Mouse (Mus musculus): ENCODE data around the gene Rtl8a. TPM values are rescaled to one million over a fixed set of nuclear protein-coding genes. Genes with fewer than 3 reads are reported as not detected.
"Not testable (repeated sequence)": the region's sequence is repeated elsewhere in the genome, so short reads cannot be mapped to it uniquely, and the experiment has no call there.

Gene Rtl8a
- polyA plus RNA-seq (2015; fragmentation: Nextera tagmentation; extraction: Ambion mirVana), result 4.4 and 5.7 TPM in 2 replicates

DNA sequence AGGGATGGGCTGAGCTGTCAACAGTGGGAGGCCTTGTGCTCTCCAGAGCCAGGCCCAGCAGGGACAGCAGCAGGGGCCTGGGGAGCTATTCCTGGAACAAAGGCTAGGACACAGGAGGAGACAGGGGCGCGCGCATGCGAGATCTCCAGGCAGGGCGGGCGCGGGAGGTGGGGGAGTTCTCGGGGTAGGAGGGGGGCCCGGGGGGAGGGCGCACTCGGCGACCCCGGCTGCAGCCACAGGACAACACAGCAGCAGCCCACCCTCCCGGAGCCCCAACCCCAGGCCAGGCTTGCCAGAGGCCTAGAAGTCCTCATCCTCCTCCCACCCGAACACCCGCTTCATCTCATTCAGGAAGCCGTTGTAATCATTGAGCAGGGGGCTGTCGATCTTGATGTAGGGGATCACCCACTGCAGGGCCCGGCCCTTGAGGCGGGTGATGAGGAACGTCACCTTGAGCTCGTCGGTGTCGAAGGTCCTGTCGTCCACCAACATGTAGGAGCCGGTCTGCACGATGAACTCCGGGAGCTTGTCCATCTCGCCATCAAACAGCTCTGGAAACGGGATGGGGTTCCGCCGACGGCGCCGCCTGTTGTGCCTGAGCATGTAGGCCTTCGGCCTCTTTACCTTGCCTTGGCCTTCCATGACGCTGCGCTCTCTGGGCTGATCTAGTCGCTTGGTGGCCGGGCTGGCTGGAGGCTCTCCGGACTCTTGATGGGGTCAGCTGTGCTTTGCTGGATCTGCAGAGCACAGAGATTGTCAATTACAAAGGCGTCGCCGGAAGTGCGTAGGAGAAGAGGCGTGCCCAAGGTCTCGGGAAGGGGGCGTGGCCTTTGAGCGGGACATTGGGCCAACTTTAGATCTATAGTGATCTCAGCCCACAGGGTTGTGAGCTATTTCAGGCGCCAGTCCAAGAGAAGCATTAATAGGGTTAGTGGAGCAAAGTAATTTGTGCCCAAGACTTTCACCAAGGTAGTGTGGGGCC lies at the start of gene Rtl8a:
Gene Rtl8a (minus strand): TSS at position 703 of the 982 bp plus-strand sequence.
- not testable (repeated sequence) for H3K4me1 ChIP-seq (ENCODE audit: control insufficient read depth, low read depth, low read length); H3K36me3 ChIP-seq (ENCODE audit: control insufficient read depth, insufficient read depth); H3K27ac ChIP-seq (ENCODE audit: low read length); H3K9me3 ChIP-seq (replicated peaks; ENCODE audit: control insufficient read depth, low read length); H3K27me3 ChIP-seq (ENCODE audit: control insufficient read depth, insufficient read depth, low read depth, low read length); H3K9ac ChIP-seq (ENCODE audit: low read depth, low read length)
- H3K4me2 ChIP-seq (ENCODE audit: low read depth, low read length), result peak within 1 kb of the TSS; percentile 37
- WGBS (ENCODE audit: insufficient replicate concordance), result 18% methylated on average over 9 of the region's 50 CpGs
- H3K4me3 ChIP-seq (ENCODE audit: low read depth, low read length), result peak within 1 kb of the TSS; percentile 38
- peak; percentile 70 for ATAC-seq (ENCODE audit: low read depth)

GRCm38 (mm10) chrX:53693141-53693540 lies 49.7 kb upstream of the Rtl8a start:
- H3K4me2 ChIP-seq (ENCODE audit: low read depth, low read length), result no peak overlapping the region
- ATAC-seq (ENCODE audit: low read depth), result no peak
- H3K27ac ChIP-seq (ENCODE audit: low read length), result no peak overlapping the region
- no peak overlapping the region for H3K4me3 ChIP-seq (ENCODE audit: low read depth, low read length)
- no peaks in the 10 kb centered on the region for H3K36me3 ChIP-seq (ENCODE audit: control insufficient read depth, insufficient read depth)
- WGBS (ENCODE audit: insufficient replicate concordance), result 35% methylated on average over 2 of the region's 2 CpGs
- no peak overlapping the region for H3K9ac ChIP-seq (ENCODE audit: low read depth, low read length)
- H3K9me3 ChIP-seq (replicated peaks; ENCODE audit: control insufficient read depth, low read length), result no peaks in the 10 kb centered on the region
- H3K4me1 ChIP-seq (ENCODE audit: control insufficient read depth, low read depth, low read length), result no peaks in the 10 kb centered on the region
- H3K27me3 ChIP-seq (ENCODE audit: control insufficient read depth, insufficient read depth, low read depth, low read length), result no peaks in the 10 kb centered on the region

DNA sequence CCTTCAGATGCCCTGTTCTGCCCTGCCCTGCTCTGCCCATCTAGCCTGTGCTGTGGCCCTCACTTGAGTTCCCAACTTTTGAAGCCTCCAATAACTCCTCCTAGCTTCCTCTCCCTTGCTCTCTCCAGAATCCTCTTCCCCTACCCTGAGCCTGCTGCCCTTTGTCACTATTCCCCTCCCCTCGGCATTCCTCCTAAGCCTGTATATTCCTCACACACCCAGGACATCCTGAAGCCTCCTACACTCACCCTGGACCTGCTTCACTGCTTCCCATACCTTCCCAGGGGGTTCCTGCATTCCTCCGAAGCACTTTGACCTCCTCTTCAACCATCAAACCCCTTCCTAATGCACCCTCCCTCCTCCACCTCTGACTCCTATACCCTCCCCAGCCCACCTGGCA lies 48.6 kb upstream of the Rtl8a start:
- ATAC-seq (ENCODE audit: low read depth), result no peak
- no peaks in the 10 kb centered on the region for H3K4me1 ChIP-seq (ENCODE audit: control insufficient read depth, low read depth, low read length)
- H3K27ac ChIP-seq (ENCODE audit: low read length), result no peak overlapping the region
- H3K27me3 ChIP-seq (ENCODE audit: control insufficient read depth, insufficient read depth, low read depth, low read length), result no peaks in the 10 kb centered on the region
- H3K36me3 ChIP-seq (ENCODE audit: control insufficient read depth, insufficient read depth), result no peaks in the 10 kb centered on the region
- H3K4me2 ChIP-seq (ENCODE audit: low read depth, low read length), result no peak overlapping the region
- no peak overlapping the region for H3K9ac ChIP-seq (ENCODE audit: low read depth, low read length)
- WGBS (ENCODE audit: insufficient replicate concordance), result 35% methylated on average over 2 of the region's 2 CpGs
- H3K9me3 ChIP-seq (replicated peaks; ENCODE audit: control insufficient read depth, low read length), result no peaks in the 10 kb centered on the region
- no peak overlapping the region for H3K4me3 ChIP-seq (ENCODE audit: low read depth, low read length)

DNA sequence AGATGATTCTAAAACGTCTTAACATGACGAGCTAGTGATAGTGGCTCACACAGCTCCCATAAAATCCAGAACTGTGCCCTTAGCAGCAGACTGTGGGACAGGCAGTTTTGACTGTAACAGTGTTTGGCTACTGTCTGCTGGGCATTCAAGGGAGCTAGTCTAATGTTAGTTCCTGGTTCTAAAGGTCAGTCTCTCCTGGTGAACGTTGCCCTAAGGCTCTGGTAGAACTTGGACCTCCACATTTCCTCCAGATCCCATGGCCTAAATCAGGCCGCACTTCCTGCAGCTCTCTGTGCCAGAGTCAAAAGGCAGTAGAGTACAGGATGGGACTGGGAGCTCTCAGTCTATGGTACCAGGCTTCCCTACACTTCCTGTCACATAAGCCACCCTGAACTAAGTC lies 41.2 kb upstream of the Rtl8a start:
- not testable (repeated sequence) for H3K36me3 ChIP-seq (ENCODE audit: control insufficient read depth, insufficient read depth); H3K27ac ChIP-seq (ENCODE audit: low read length); H3K27me3 ChIP-seq (ENCODE audit: control insufficient read depth, insufficient read depth, low read depth, low read length); ATAC-seq (ENCODE audit: low read depth); H3K9me3 ChIP-seq (replicated peaks; ENCODE audit: control insufficient read depth, low read length); H3K4me3 ChIP-seq (ENCODE audit: low read depth, low read length); H3K9ac ChIP-seq (ENCODE audit: low read depth, low read length); H3K4me1 ChIP-seq (ENCODE audit: control insufficient read depth, low read depth, low read length); H3K4me2 ChIP-seq (ENCODE audit: low read depth, low read length)
- WGBS (ENCODE audit: insufficient replicate concordance), result 47% methylated on average over 2 of the region's 4 CpGs

- H3K27me3 ChIP-seq (ENCODE audit: control insufficient read depth, insufficient read depth, low read depth, low read length); H3K9ac ChIP-seq (ENCODE audit: low read depth, low read length); H3K36me3 ChIP-seq (ENCODE audit: control insufficient read depth, insufficient read depth); H3K9me3 ChIP-seq (replicated peaks; ENCODE audit: control insufficient read depth, low read length); H3K4me3 ChIP-seq (ENCODE audit: low read depth, low read length); ATAC-seq (ENCODE audit: low read depth); H3K27ac ChIP-seq (ENCODE audit: low read length); H3K4me1 ChIP-seq (ENCODE audit: control insufficient read depth, low read depth, low read length); H3K4me2 ChIP-seq (ENCODE audit: low read depth, low read length): not testable (repeated sequence)
- 66% methylated on average over 2 of the region's 3 CpGs for WGBS (ENCODE audit: insufficient replicate concordance)
Observed at GRCm38 (mm10) chrX:53682650-53683049, 39.2 kb upstream of the Rtl8a start.

DNA sequence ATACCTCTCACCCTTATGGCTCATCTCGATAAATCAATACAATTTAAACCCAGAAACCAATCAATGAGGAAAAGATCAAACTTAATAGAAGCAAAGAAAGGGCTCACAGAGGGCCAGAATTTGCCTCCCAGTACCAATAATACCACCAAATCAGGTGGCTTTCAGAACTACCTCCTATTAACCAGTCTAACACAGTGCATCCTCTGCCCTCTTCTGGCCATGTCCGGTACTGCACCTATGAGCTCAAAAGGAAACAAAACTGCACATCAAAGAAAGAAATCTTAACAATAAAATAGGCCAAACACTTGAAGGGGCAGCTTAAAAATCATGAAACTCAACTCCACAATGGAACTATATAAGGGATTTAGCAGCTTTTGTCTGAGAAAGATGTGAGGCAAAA lies 33.5 kb upstream of the Rtl8a start:
- WGBS (ENCODE audit: insufficient replicate concordance), result 0% methylated on average over 1 of the region's 2 CpGs
- H3K36me3 ChIP-seq (ENCODE audit: control insufficient read depth, insufficient read depth); H3K4me1 ChIP-seq (ENCODE audit: control insufficient read depth, low read depth, low read length); H3K9ac ChIP-seq (ENCODE audit: low read depth, low read length); ATAC-seq (ENCODE audit: low read depth); H3K4me2 ChIP-seq (ENCODE audit: low read depth, low read length); H3K4me3 ChIP-seq (ENCODE audit: low read depth, low read length); H3K27ac ChIP-seq (ENCODE audit: low read length); H3K27me3 ChIP-seq (ENCODE audit: control insufficient read depth, insufficient read depth, low read depth, low read length); H3K9me3 ChIP-seq (replicated peaks; ENCODE audit: control insufficient read depth, low read length): not testable (repeated sequence)

GRCm38 (mm10) chrX:53670696-53671095 lies 27.2 kb upstream of the Rtl8a start:
- not testable (repeated sequence) for H3K9me3 ChIP-seq (replicated peaks; ENCODE audit: control insufficient read depth, low read length); H3K9ac ChIP-seq (ENCODE audit: low read depth, low read length); H3K4me1 ChIP-seq (ENCODE audit: control insufficient read depth, low read depth, low read length); ATAC-seq (ENCODE audit: low read depth); H3K36me3 ChIP-seq (ENCODE audit: control insufficient read depth, insufficient read depth); H3K27me3 ChIP-seq (ENCODE audit: control insufficient read depth, insufficient read depth, low read depth, low read length); H3K27ac ChIP-seq (ENCODE audit: low read length)
- H3K4me2 ChIP-seq (ENCODE audit: low read depth, low read length), result peak overlapping the region; percentile 31
- H3K4me3 ChIP-seq (ENCODE audit: low read depth, low read length), result peak overlapping the region; percentile 32
- WGBS (ENCODE audit: insufficient replicate concordance), result 28% methylated on average over 4 of the region's 4 CpGs

GRCm38 (mm10) chrX:53670294-53670693 lies 26.8 kb upstream of the Rtl8a start, which contains the start of gene Rtl8b:
TSS of gene Rtl8b (minus strand) at chrX:53670408.
- Histone ChIP-seq H3K4me1 (ENCODE audit: control insufficient read depth, low read depth, low read length) (no peaks in the 10 kb centered on the region), H3K4me3 (ENCODE audit: low read depth, low read length) (peak within 1 kb of the TSS; percentile 32), H3K36me3 (ENCODE audit: control insufficient read depth, insufficient read depth) (no peaks in the 10 kb centered on the region), H3K27ac (ENCODE audit: low read length) (no peak within 1 kb of the TSS), H3K27me3 (ENCODE audit: control insufficient read depth, insufficient read depth, low read depth, low read length) (no peaks in the 10 kb centered on the region), H3K4me2 (ENCODE audit: low read depth, low read length) (peak within 1 kb of the TSS; percentile 31), H3K9ac (ENCODE audit: low read depth, low read length) (no peak within 1 kb of the TSS), H3K9me3 (replicated peaks; ENCODE audit: control insufficient read depth, low read length) (no peaks in the 10 kb centered on the region)
- whole genome bisulfite sequencing (ENCODE audit: insufficient replicate concordance), result 16% methylated on average over 10 of the region's 15 CpGs
- ATAC-seq (ENCODE audit: low read depth), result peak; percentile 72

DNA sequence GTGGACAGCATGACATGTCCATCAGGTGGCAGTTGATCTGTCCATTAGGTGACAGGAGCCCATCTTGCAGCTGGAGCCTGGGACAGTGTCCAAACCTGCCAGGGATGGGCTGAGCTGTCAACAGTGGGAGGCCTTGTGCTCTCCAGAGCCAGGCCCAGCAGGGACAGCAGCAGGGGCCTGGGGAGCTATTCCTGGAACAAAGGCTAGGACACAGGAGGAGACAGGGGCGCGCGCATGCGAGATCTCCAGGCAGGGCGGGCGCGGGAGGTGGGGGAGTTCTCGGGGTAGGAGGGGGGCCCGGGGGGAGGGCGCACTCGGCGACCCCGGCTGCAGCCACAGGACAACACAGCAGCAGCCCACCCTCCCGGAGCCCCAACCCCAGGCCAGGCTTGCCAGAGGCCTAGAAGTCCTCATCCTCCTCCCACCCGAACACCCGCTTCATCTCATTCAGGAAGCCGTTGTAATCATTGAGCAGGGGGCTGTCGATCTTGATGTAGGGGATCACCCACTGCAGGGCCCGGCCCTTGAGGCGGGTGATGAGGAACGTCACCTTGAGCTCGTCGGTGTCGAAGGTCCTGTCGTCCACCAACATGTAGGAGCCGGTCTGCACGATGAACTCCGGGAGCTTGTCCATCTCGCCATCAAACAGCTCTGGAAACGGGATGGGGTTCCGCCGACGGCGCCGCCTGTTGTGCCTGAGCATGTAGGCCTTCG lies 26.2 kb upstream of the Rtl8a start:
- ATAC-seq (ENCODE audit: low read depth), result 0 out of 2 replicates have a peak, but pooled peaks have one; percentile 7
- not testable (repeated sequence) for H3K4me1 ChIP-seq (ENCODE audit: control insufficient read depth, low read depth, low read length); H3K9me3 ChIP-seq (replicated peaks; ENCODE audit: control insufficient read depth, low read length); H3K27ac ChIP-seq (ENCODE audit: low read length); H3K27me3 ChIP-seq (ENCODE audit: control insufficient read depth, insufficient read depth, low read depth, low read length); H3K36me3 ChIP-seq (ENCODE audit: control insufficient read depth, insufficient read depth); H3K9ac ChIP-seq (ENCODE audit: low read depth, low read length)
- H3K4me3 ChIP-seq (ENCODE audit: low read depth, low read length), result peak overlapping the region; percentile 32
- H3K4me2 ChIP-seq (ENCODE audit: low read depth, low read length), result peak overlapping the region; percentile 31; the same call in 1 of the 2 replicates
- WGBS (ENCODE audit: insufficient replicate concordance), result no CpG with 5 or more reads among the region's 36 CpGs
